Mouse (Mus musculus) liver, embryonic 14.5 days (tissue): ENCODE results near the gene Hist2h2aa1. TPM values are rescaled to one million over a fixed set of nuclear protein-coding genes. Genes with fewer than 3 reads are reported as not detected.
A peak's percentile ranks its signal among the peaks of the same experiment; 100 is the strongest.
"Not testable (repeated sequence)": the region's sequence is repeated elsewhere in the genome, so short reads cannot be mapped to it uniquely, and the experiment has no call there.

Experiments used
- ATAC-seq: fragments of 200-750 bp; cut with Nextera tagmentation; 2 replicates; pipeline ENCODE4 v1.8.0; 2017; ENCODE audit warnings: moderate number of reproducible peaks, mild to moderate bottlenecking, moderate library complexity; ENCODE audit not compliant: insufficient read depth
- DNase-seq, 3 experiments: peaks; one replicate each; pipeline ENCODE4 v3.0.0-alpha.2; 2012 to 2013; ENCODE audit warnings: low read depth in 3 of 3, low spot score in 3 of 3
- H3K27ac ChIP-seq: fragments of 300-500 bp; sonication (generic); 2 replicates; pipeline ENCODE4 v1.5.1; 2014; ENCODE audit warnings: moderate library complexity, mild to moderate bottlenecking, control low read depth, inconsistent platforms
- H3K27me3 ChIP-seq: fragments of 300-500 bp; sonication (generic); 2 replicates; pipeline ENCODE4 v1.6.1; 2014; ENCODE audit warnings: mild to moderate bottlenecking, low read length, moderate library complexity; ENCODE audit not compliant: control insufficient read depth, insufficient read depth
- H3K36me3 ChIP-seq: fragments of 300-500 bp; sonication (generic); replicated peaks from 2 replicates; pipeline ENCODE4 v1.6.1; 2014; ENCODE audit warnings: low read depth; ENCODE audit not compliant: control insufficient read depth, insufficient read depth
- H3K4me1 ChIP-seq, 2 experiments: fragments of 200-500 bp in 1 of 2; fragments of 300-500 bp in 1 of 2; sonication (generic) in 1 of 2; replicated peaks; 2 replicates each; pipeline ENCODE4 v1.6.1; 2012 to 2014; ENCODE audit warnings: antibody characterized with exemption in 1 of 2, inconsistent platforms in 1 of 2, low read length in 1 of 2; ENCODE audit not compliant: control insufficient read depth in 2 of 2, insufficient read depth in 2 of 2
- H3K4me2 ChIP-seq: fragments of 300-500 bp; sonication (generic); 2 replicates; pipeline ENCODE4 v1.6.1; 2014; ENCODE audit warnings: low read depth, mild to moderate bottlenecking, control low read depth, moderate library complexity
- H3K4me3 ChIP-seq, 2 experiments: fragments of 200-500 bp in 1 of 2; fragments of 300-500 bp in 1 of 2; sonication (generic) in 1 of 2; 2 replicates each; pipeline ENCODE4 v1.5.1; 2012 to 2014; ENCODE audit warnings: low read depth in 2 of 2, low read length in 2 of 2, mild to moderate bottlenecking in 2 of 2, control low read depth in 1 of 2, inconsistent platforms in 1 of 2, moderate library complexity in 1 of 2; ENCODE audit not compliant: insufficient read depth in 1 of 2
- H3K9ac ChIP-seq: fragments of 300-500 bp; sonication (generic); replicated peaks from 2 replicates; pipeline ENCODE4 v1.6.1; 2014; ENCODE audit warnings: mild to moderate bottlenecking, control low read depth, moderate library complexity
- H3K9me3 ChIP-seq: fragments of 300-500 bp; sonication (generic); 2 replicates; pipeline ENCODE4 v1.6.1; 2016; ENCODE audit warnings: low read length, mixed read lengths; ENCODE audit not compliant: control insufficient read depth
- CTCF ChIP-seq: IDR thresholded peaks from 2 replicates; pipeline ENCODE4 v1.5.1; 2016; ENCODE audit warnings: antibody characterized with exemption, low read depth, control low read depth
- EP300 ChIP-seq: IDR thresholded peaks from 2 replicates; pipeline ENCODE4 v1.6.1; 2016; ENCODE audit warnings: antibody characterized with exemption, low read depth
- WGBS: fragments of 180-500 bp; shearing (Covaris S2); extraction: QIAGEN DNeasy Blood & Tissue Kit; methylation state at CpG from one replicate; pipeline ENCODE4 v1.1.7; 2014; ENCODE audit not compliant: insufficient replicate concordance; 5-methylcytosine and 5-hydroxymethylcytosine counted together
- polyA plus RNA-seq, 2 experiments: library from polyadenylated mRNA; depleted of rRNA in 1 of 2; stranded (reverse) in 1 of 2; unstranded in 1 of 2; fragments of >200 nt; fragmentation: Nextera tagmentation in 1 of 2; extraction: Ambion mirVana in 1 of 2; gene quantifications; 2 replicates each; pipeline versions ENCODE4 v1.2.1 to v1.2.3; 2012 to 2014

Hist2h2aa1 gene
- polyA plus RNA-seq, 2 experiments = 32.0 to 45.7 TPM

DNA sequence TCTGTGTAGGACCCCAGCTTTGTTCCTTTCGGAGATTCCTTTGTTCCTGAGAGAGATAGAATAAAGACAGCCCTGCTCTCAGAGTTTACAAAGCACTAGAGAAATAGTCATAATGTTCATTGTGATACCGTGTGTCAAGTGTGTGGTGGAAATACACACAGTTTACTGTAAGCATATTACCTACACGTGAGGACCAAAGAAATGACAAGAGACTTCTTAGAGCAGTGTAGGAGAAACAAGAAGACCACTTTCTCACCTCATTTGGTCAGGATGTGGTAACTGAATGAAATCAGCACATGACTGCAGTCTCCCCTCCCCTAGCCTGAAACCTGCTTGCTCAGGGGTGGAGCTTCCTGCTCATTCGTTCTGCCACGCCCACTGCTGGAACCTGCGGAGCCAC, 47.1 kb upstream of the Hist2h2aa1 start:
- Histone ChIP-seq H3K9me3 (no peaks in the 10 kb centered on the region), H3K36me3 (no peaks in the 10 kb centered on the region), H3K4me1 (peaks cover 13 to 22% of the 10 kb centered on the region in 2 experiments), H3K27me3 (no peaks in the 10 kb centered on the region), H3K9ac (peak overlapping the region; percentile 94), H3K4me2 (peak overlapping the region; percentile 97), H3K4me3 (peak overlapping the region; percentile 33 to 70), H3K27ac (peak overlapping the region; percentile 77)
- no peak for TF ChIP-seq CTCF
- no peak for TF ChIP-seq EP300
- ATAC-seq (peak; percentile 42; the same call in 1 of the 2 replicates), DNase-seq (peak in 1 of 3 experiments; percentile 45)
- WGBS = 3% methylated on average over 6 of the region's 6 CpGs

DNA sequence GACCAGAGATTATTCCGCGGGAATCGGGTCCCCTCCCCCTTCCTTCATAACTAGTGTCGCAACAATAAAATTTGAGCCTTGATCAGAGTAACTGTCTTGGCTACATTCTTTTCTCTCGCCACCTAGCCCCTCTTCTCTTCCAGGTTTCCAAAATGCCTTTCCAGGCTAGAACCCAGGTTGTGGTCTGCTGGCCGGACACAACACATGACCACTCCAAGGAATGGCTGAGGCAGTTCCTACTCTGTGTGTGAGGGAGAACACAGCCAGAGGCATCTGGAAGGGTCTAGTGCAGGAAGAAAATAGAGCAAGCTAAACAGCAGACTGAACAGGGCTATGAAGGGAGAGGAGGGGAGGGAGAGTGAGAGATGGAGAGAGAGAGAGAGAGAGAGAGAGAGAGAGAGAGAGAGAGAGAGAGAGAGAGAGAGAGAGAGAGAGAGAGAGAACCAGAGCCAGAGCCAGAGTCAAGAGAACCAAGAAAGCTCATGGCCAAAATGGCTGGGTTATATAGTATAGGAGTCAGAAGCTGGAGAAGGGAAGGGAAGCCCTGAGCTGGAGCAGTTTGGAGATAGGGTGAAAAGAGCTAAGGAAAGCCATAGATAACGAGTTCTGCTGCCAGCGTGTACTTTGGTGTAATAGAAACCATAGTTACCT, 46.6 kb upstream of the Hist2h2aa1 start:
- H3K4me2 ChIP-seq = peak overlapping the region; percentile 35
- 17% methylated on average over 6 of the region's 8 CpGs for WGBS
- DNase-seq = not testable (repeated sequence)

DNA sequence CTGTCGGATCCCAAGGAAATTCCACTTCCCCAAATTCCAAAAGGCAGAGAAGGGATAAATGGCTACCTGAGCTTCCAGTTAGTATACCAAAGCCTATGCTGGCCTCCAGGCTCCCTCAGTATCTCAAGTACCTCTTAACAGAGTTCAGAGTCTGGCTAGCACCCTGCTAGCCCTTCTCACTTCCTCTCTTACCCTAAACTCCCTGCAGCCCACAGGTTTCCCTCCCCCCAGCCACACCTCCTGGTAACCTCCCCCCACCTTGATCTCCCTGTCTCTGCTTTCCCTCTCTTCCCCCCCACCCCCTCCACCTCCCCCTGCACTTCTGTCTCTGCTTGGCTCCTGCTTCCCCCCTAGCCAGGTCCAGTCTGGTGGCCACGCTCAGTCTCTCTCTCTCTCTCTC, 45.6 kb upstream of the Hist2h2aa1 start:
- Histone ChIP-seq H3K36me3 (no peaks in the 10 kb centered on the region), H3K4me3 (no peak overlapping the region), H3K27ac (no peak overlapping the region), H3K9me3 (no peaks in the 10 kb centered on the region), H3K4me1 (peaks cover 13 to 22% of the 10 kb centered on the region in 2 experiments), H3K4me2 (no peak overlapping the region), H3K27me3 (no peaks in the 10 kb centered on the region), H3K9ac (no peak overlapping the region)
- DNase-seq = no peak
- TF ChIP-seq CTCF (no peak), EP300 (no peak)
- no peak for ATAC-seq
- WGBS = 41% methylated on average over 2 of the region's 2 CpGs

More for the DNA sequence above, 46.6 kb upstream of the Hist2h2aa1 start:
- H3K9ac ChIP-seq, ATAC-seq, H3K4me3 ChIP-seq, H3K9me3 ChIP-seq, H3K27me3 ChIP-seq, H3K36me3 ChIP-seq, H3K27ac ChIP-seq: not testable (repeated sequence)
- peaks cover 13 to 22% of the 10 kb centered on the region in 2 experiments for H3K4me1 ChIP-seq

DNA sequence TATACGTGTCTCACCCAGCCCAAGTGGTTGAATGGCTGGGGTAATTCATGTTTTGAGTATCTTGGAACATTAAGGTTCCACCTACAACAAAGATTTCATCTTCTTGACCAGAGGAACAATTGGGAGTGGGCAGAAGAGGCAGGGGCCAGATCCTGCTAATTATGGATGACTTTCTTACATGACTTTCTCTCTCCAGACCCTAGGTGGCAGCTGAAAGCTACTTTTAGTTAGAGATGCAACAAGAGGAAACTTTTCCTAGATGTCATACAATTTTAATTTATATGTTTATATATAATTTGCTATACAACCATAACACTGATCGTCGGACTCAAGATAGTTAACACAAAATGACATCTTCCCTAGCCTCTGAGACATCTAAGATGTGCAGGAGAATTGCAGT, 37.5 kb upstream of the Hist2h2aa1 start:
- no peak overlapping the region for H3K4me3 ChIP-seq
- no peaks in the 10 kb centered on the region for H3K9me3 ChIP-seq
- no peaks in the 10 kb centered on the region for H3K27me3 ChIP-seq
- no peaks in the 10 kb centered on the region for H3K4me1 ChIP-seq
- H3K27ac ChIP-seq = no peak overlapping the region
- WGBS = 71% methylated on average over 3 of the region's 3 CpGs
- H3K36me3 ChIP-seq = no peaks in the 10 kb centered on the region
- no peak overlapping the region for H3K9ac ChIP-seq
- DNase-seq (no peak), ATAC-seq (no peak)
- no peak overlapping the region for H3K4me2 ChIP-seq
- no peak for TF ChIP-seq CTCF
- TF ChIP-seq EP300 = no peak

GRCm38 (mm10) chr3:96209242-96209641, 36.1 kb upstream of the Hist2h2aa1 start:
- DNase-seq (no peak), ATAC-seq (no peak)
- no peak overlapping the region for H3K9ac ChIP-seq
- no peak for TF ChIP-seq EP300
- TF ChIP-seq CTCF = peak; percentile 54
- no peaks in the 10 kb centered on the region for H3K9me3 ChIP-seq
- no peak overlapping the region for H3K4me2 ChIP-seq
- H3K4me3 ChIP-seq = no peak overlapping the region
- no peaks in the 10 kb centered on the region for H3K4me1 ChIP-seq
- 29% methylated on average over 15 of the region's 15 CpGs for WGBS
- H3K27me3 ChIP-seq = no peaks in the 10 kb centered on the region
- no peaks in the 10 kb centered on the region for H3K36me3 ChIP-seq
- no peak overlapping the region for H3K27ac ChIP-seq
